Mouse (Mus musculus): ENCODE data around the gene Gm5678. TPM values are rescaled to one million over a fixed set of nuclear protein-coding genes. Genes with fewer than 3 reads are reported as not detected.
"Not testable (repeated sequence)": the region's sequence is repeated elsewhere in the genome, so short reads cannot be mapped to it uniquely, and the experiment has no call there.

Gene Gm5678
- polyA plus RNA-seq, 1 experiment from 2014 or later: not detected

DNA sequence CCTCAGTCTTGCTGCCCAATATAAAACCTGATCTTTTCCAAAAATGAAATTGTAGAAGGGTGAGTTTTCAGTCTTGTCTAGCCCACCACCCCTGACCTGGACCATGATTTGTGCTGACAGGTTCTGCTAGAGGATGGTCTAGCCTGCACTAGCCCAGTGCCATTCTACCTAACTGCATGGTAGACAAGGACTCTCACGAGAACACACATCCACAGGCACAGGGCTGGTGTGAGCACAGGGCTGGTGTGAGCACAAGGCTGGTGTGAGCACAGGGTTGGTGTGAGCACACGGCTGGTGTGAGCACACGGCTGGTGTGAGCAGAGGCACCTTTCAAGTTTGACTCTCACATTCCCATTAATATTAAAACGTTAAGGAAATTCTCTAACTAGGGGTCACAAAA, 3.2 kb upstream of the Gm5678 start:
- no peaks in the 10 kb centered on the region for H3K9me3 ChIP-seq (ENCODE audit: control insufficient read depth, low read length)
- no peak overlapping the region for H3K27ac ChIP-seq (ENCODE audit: low read length)
- H3K4me2 ChIP-seq (ENCODE audit: low read length): no peak overlapping the region
- no peaks in the 10 kb centered on the region for H3K27me3 ChIP-seq (replicated peaks; ENCODE audit: control insufficient read depth, insufficient read depth, low read length)
- ATAC-seq: no peak
- no peaks in the 10 kb centered on the region for H3K36me3 ChIP-seq (ENCODE audit: control insufficient read depth, insufficient read depth)
- H3K4me3 ChIP-seq (replicated peaks; ENCODE audit: low read length): no peak overlapping the region
- 79% methylated on average over 4 of the region's 4 CpGs for WGBS
- H3K4me1 ChIP-seq (replicated peaks; ENCODE audit: control insufficient read depth, insufficient read depth, low read length): no peaks in the 10 kb centered on the region
- H3K9ac ChIP-seq (replicated peaks; ENCODE audit: low read depth, low read length): no peak overlapping the region

- Histone ChIP-seq H3K27ac (ENCODE audit: low read length) (no peak overlapping the region), H3K4me3 (replicated peaks; ENCODE audit: low read length) (no peak overlapping the region), H3K36me3 (ENCODE audit: control insufficient read depth, insufficient read depth) (no peaks in the 10 kb centered on the region), H3K9me3 (ENCODE audit: control insufficient read depth, low read length) (no peaks in the 10 kb centered on the region), H3K4me2 (ENCODE audit: low read length) (no peak overlapping the region), H3K9ac (replicated peaks; ENCODE audit: low read depth, low read length) (no peak overlapping the region), H3K4me1 (replicated peaks; ENCODE audit: control insufficient read depth, insufficient read depth, low read length) (no peaks in the 10 kb centered on the region), H3K27me3 (replicated peaks; ENCODE audit: control insufficient read depth, insufficient read depth, low read length) (no peaks in the 10 kb centered on the region)
- ATAC-seq: no peak
- 29% methylated on average over 1 of the region's 1 CpGs for WGBS
These were observed 1.2 kb upstream of the Gm5678 start for GRCm38 (mm10) chr16:93626745-93627144.

DNA sequence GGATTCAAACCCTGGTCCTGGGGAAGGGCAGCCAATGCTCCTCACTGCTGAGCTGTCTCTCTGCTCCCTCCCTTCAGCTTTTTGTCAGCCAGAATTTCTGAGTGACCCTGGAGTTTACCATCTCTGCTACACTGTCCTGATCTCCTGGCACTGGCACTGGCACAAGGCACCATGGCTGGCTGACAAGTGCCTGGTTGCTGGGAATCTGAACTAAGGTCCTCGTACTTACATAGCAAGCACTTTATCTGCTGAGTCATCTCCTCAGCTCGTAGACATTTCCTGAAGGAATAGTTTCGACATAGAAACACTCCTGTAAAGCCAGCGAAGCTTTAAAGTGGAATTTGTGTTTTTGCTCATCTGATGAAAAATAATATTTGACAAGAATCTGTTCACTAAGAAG, 16.1 kb downstream of the Gm5678 start:
- Histone ChIP-seq H3K27ac (ENCODE audit: low read length) (no peak overlapping the region), H3K9ac (replicated peaks; ENCODE audit: low read depth, low read length) (no peak overlapping the region), H3K4me2 (ENCODE audit: low read length) (no peak overlapping the region), H3K9me3 (ENCODE audit: control insufficient read depth, low read length) (no peaks in the 10 kb centered on the region), H3K36me3 (ENCODE audit: control insufficient read depth, insufficient read depth) (no peaks in the 10 kb centered on the region), H3K4me1 (replicated peaks; ENCODE audit: control insufficient read depth, insufficient read depth, low read length) (no peaks in the 10 kb centered on the region), H3K27me3 (replicated peaks; ENCODE audit: control insufficient read depth, insufficient read depth, low read length) (no peaks in the 10 kb centered on the region), H3K4me3 (replicated peaks; ENCODE audit: low read length) (no peak overlapping the region)
- 82% methylated on average over 4 of the region's 4 CpGs for WGBS
- no peak for ATAC-seq

DNA sequence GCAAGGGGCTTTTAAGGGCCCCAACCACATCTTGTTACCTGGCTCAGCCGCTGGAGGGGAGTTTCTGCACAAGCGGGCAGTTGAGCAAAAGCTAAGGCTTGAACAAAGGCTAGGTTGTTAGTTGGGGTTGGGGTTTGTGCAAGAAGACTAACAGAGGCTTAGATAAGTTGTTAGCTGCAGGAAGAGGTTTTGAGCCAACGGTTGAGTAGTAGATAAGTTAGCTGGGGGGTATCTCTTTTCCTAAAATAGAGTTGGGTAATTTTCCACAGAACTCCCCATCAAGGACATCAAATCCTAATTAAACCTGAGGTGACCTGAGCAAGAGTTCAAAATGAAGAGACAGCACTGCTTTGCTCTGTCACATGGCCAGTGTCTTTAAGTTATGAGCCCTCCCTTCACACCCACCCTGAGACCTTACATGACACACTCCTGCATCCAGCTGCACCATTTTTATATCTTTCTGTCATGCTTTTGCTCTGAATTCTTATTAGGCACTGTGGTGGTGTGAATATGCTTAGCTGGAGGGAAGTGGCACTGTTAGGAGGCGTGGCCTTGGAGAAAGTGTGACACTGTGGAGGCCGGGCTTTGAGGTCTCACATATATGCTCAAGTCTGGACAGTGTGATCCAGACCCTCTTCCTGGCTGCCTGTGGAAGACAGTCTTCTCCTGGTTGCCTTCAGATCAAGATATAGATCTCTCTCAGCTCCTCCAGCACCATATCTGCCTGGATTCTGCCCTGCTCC, 20.7 kb downstream of the Gm5678 start:
- WGBS: 84% methylated on average over 5 of the region's 5 CpGs
- ATAC-seq: no peak
- no peak overlapping the region for H3K9ac ChIP-seq (replicated peaks; ENCODE audit: low read depth, low read length)

DNA sequence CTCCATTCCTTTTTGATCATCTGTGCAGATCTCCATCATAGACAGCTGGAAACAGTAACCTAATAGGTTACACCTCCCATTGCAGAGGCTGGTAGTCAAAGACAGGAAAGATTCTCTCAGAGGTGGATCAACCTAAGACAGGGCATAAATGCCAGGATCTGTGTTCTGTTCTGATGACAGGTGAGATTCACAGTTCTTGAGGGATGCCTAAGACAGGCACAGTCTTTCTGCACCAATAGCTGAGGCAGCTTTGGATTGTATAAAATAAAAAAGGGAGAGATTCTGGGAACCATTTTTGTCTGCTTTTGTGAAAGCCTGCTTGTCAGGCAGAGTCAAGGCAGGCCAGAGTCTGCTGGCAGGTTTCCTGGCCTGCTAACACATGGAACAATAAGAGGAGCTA, 40.1 kb downstream of the Gm5678 start:
- no peaks in the 10 kb centered on the region for H3K4me1 ChIP-seq (replicated peaks; ENCODE audit: control insufficient read depth, insufficient read depth, low read length)
- H3K27ac ChIP-seq (ENCODE audit: low read length): no peak overlapping the region
- H3K27me3 ChIP-seq (replicated peaks; ENCODE audit: control insufficient read depth, insufficient read depth, low read length): no peaks in the 10 kb centered on the region
- no peak overlapping the region for H3K9ac ChIP-seq (replicated peaks; ENCODE audit: low read depth, low read length)
- H3K4me2 ChIP-seq (ENCODE audit: low read length): no peak overlapping the region
- H3K36me3 ChIP-seq (ENCODE audit: control insufficient read depth, insufficient read depth): no peaks in the 10 kb centered on the region
- H3K4me3 ChIP-seq (replicated peaks; ENCODE audit: low read length): no peak overlapping the region
- peaks cover 6% of the 10 kb centered on the region for H3K9me3 ChIP-seq (ENCODE audit: control insufficient read depth, low read length)
- no peak for ATAC-seq

More for the DNA sequence above, 20.7 kb downstream of the Gm5678 start:
- H3K4me1 ChIP-seq (replicated peaks; ENCODE audit: control insufficient read depth, insufficient read depth, low read length): no peaks in the 10 kb centered on the region
- H3K36me3 ChIP-seq (ENCODE audit: control insufficient read depth, insufficient read depth): no peaks in the 10 kb centered on the region
- no peak overlapping the region for H3K27ac ChIP-seq (ENCODE audit: low read length)
- no peak overlapping the region for H3K4me3 ChIP-seq (replicated peaks; ENCODE audit: low read length)
- H3K4me2 ChIP-seq (ENCODE audit: low read length): no peak overlapping the region
- H3K9me3 ChIP-seq (ENCODE audit: control insufficient read depth, low read length): no peaks in the 10 kb centered on the region
- no peaks in the 10 kb centered on the region for H3K27me3 ChIP-seq (replicated peaks; ENCODE audit: control insufficient read depth, insufficient read depth, low read length)

- ATAC-seq: no peak
- Histone ChIP-seq H3K27ac (ENCODE audit: low read length) (no peak overlapping the region), H3K9me3 (ENCODE audit: control insufficient read depth, low read length) (peaks cover 6% of the 10 kb centered on the region), H3K4me3 (replicated peaks; ENCODE audit: low read length) (no peak overlapping the region), H3K4me2 (ENCODE audit: low read length) (no peak overlapping the region), H3K27me3 (replicated peaks; ENCODE audit: control insufficient read depth, insufficient read depth, low read length) (no peaks in the 10 kb centered on the region), H3K36me3 (ENCODE audit: control insufficient read depth, insufficient read depth) (no peaks in the 10 kb centered on the region), H3K9ac (replicated peaks; ENCODE audit: low read depth, low read length) (no peak overlapping the region), H3K4me1 (replicated peaks; ENCODE audit: control insufficient read depth, insufficient read depth, low read length) (no peaks in the 10 kb centered on the region)
These were observed 41.6 kb downstream of the Gm5678 start for GRCm38 (mm10) chr16:93669521-93669920.

GRCm38 (mm10) chr16:93670466-93670865, 42.6 kb downstream of the Gm5678 start:
- H3K36me3 ChIP-seq (ENCODE audit: control insufficient read depth, insufficient read depth); H3K4me2 ChIP-seq (ENCODE audit: low read length); H3K4me3 ChIP-seq (replicated peaks; ENCODE audit: low read length); H3K4me1 ChIP-seq (replicated peaks; ENCODE audit: control insufficient read depth, insufficient read depth, low read length); H3K27ac ChIP-seq (ENCODE audit: low read length); H3K9me3 ChIP-seq (ENCODE audit: control insufficient read depth, low read length); H3K9ac ChIP-seq (replicated peaks; ENCODE audit: low read depth, low read length); H3K27me3 ChIP-seq (replicated peaks; ENCODE audit: control insufficient read depth, insufficient read depth, low read length); ATAC-seq: not testable (repeated sequence)
- WGBS: 34% methylated on average over 4 of the region's 4 CpGs

- no peak overlapping the region for H3K4me2 ChIP-seq (ENCODE audit: low read length)
- no peak overlapping the region for H3K9ac ChIP-seq (replicated peaks; ENCODE audit: low read depth, low read length)
- no peaks in the 10 kb centered on the region for H3K36me3 ChIP-seq (ENCODE audit: control insufficient read depth, insufficient read depth)
- WGBS: 90% methylated on average over 5 of the region's 5 CpGs
- ATAC-seq: no peak
- H3K27ac ChIP-seq (ENCODE audit: low read length): no peak overlapping the region
- H3K27me3 ChIP-seq (replicated peaks; ENCODE audit: control insufficient read depth, insufficient read depth, low read length): no peaks in the 10 kb centered on the region
- H3K9me3 ChIP-seq (ENCODE audit: control insufficient read depth, low read length): peaks cover 6% of the 10 kb centered on the region
- H3K4me1 ChIP-seq (replicated peaks; ENCODE audit: control insufficient read depth, insufficient read depth, low read length): no peaks in the 10 kb centered on the region
- no peak overlapping the region for H3K4me3 ChIP-seq (replicated peaks; ENCODE audit: low read length)
These were observed 43.2 kb downstream of the Gm5678 start for GRCm38 (mm10) chr16:93671064-93671463.

- Histone ChIP-seq H3K4me1 (replicated peaks; ENCODE audit: control insufficient read depth, insufficient read depth, low read length) (no peaks in the 10 kb centered on the region), H3K27me3 (replicated peaks; ENCODE audit: control insufficient read depth, insufficient read depth, low read length) (peaks cover 6% of the 10 kb centered on the region), H3K9me3 (ENCODE audit: control insufficient read depth, low read length) (no peaks in the 10 kb centered on the region), H3K9ac (replicated peaks; ENCODE audit: low read depth, low read length) (no peak overlapping the region), H3K4me3 (replicated peaks; ENCODE audit: low read length) (no peak overlapping the region), H3K36me3 (ENCODE audit: control insufficient read depth, insufficient read depth) (no peaks in the 10 kb centered on the region), H3K4me2 (ENCODE audit: low read length) (no peak overlapping the region), H3K27ac (ENCODE audit: low read length) (no peak overlapping the region)
- ATAC-seq: no peak
- WGBS: 84% methylated on average over 5 of the region's 5 CpGs
These were observed 48.5 kb downstream of the Gm5678 start for GRCm38 (mm10) chr16:93676376-93676775.

GRCm38 (mm10) chr16:93678206-93678605, 50.3 kb downstream of the Gm5678 start:
- WGBS: 80% methylated on average over 4 of the region's 4 CpGs
- no peak overlapping the region for H3K27ac ChIP-seq (ENCODE audit: low read length)
- no peaks in the 10 kb centered on the region for H3K9me3 ChIP-seq (ENCODE audit: control insufficient read depth, low read length)
- H3K36me3 ChIP-seq (ENCODE audit: control insufficient read depth, insufficient read depth): no peaks in the 10 kb centered on the region
- no peak overlapping the region for H3K4me3 ChIP-seq (replicated peaks; ENCODE audit: low read length)
- H3K4me1 ChIP-seq (replicated peaks; ENCODE audit: control insufficient read depth, insufficient read depth, low read length): peaks cover 9% of the 10 kb centered on the region
- no peak overlapping the region for H3K9ac ChIP-seq (replicated peaks; ENCODE audit: low read depth, low read length)
- H3K27me3 ChIP-seq (replicated peaks; ENCODE audit: control insufficient read depth, insufficient read depth, low read length): peaks cover 16% of the 10 kb centered on the region
- no peak for ATAC-seq
- no peak overlapping the region for H3K4me2 ChIP-seq (ENCODE audit: low read length)

Data from forebrain, embryonic 16.5 days (tissue).